Mouse (Mus musculus) neural tube, embryonic 14.5 days (tissue): ENCODE measurements around the gene Tspan11. TPM values are rescaled to one million over a fixed set of nuclear protein-coding genes. Genes with fewer than 3 reads are reported as not detected.

Experiments
- ATAC-seq: fragments of 200-750 bp; cut with Nextera tagmentation; 2 replicates; pipeline ENCODE4 v1.8.0; 2017; ENCODE audit warnings: low read depth, mild to moderate bottlenecking, moderate TSS enrichment, moderate library complexity
- H3K27ac ChIP-seq: fragments of 300-500 bp; sonication (generic); 2 replicates; pipeline ENCODE4 v1.5.1; 2014; ENCODE audit warnings: low read depth, mild to moderate bottlenecking, control low read depth, low read length, moderate library complexity, mixed read lengths
- H3K27me3 ChIP-seq: fragments of 300-500 bp; sonication (generic); 2 replicates; pipeline ENCODE4 v1.6.1; 2014; ENCODE audit warnings: low read length; ENCODE audit not compliant: control insufficient read depth, insufficient read depth
- H3K36me3 ChIP-seq: fragments of 300-500 bp; sonication (generic); 2 replicates; pipeline ENCODE4 v1.6.1; 2014; ENCODE audit warnings: low read length, mixed read lengths; ENCODE audit not compliant: control insufficient read depth, insufficient read depth
- H3K4me1 ChIP-seq: fragments of 300-500 bp; sonication (generic); 2 replicates; pipeline ENCODE4 v1.6.1; 2014; ENCODE audit warnings: low read length; ENCODE audit not compliant: control insufficient read depth, insufficient read depth
- H3K4me2 ChIP-seq: fragments of 300-500 bp; sonication (generic); 2 replicates; pipeline ENCODE4 v1.6.1; 2014; ENCODE audit warnings: mild to moderate bottlenecking, low read depth, low read length, control low read depth
- H3K4me3 ChIP-seq: fragments of 300-500 bp; sonication (generic); 2 replicates; pipeline ENCODE4 v1.5.1; 2014; ENCODE audit warnings: low read depth, low read length, control low read depth, mixed read lengths
- H3K9ac ChIP-seq: fragments of 300-500 bp; sonication (generic); replicated peaks from 2 replicates; pipeline ENCODE4 v1.6.1; 2014; ENCODE audit warnings: low read depth, mild to moderate bottlenecking, control low read depth, low read length, mixed read lengths
- H3K9me3 ChIP-seq: fragments of 300-500 bp; sonication (generic); 2 replicates; pipeline ENCODE4 v1.6.1; 2016; ENCODE audit warnings: low read length; ENCODE audit not compliant: control insufficient read depth
- WGBS: fragments of 180-500 bp; shearing (Covaris S2); extraction: QIAGEN DNeasy Blood & Tissue Kit; methylation state at CpG from one replicate; pipeline ENCODE4 v1.1.7; 2014; 5-methylcytosine and 5-hydroxymethylcytosine counted together
- polyA plus RNA-seq: library from polyadenylated mRNA; unstranded; fragments of >200 nt; fragmentation: Nextera tagmentation; extraction: Ambion mirVana; gene quantifications from 2 replicates; pipeline ENCODE4 v1.2.1, GENCODE M21; 2014

Gene Tspan11
- 3.2 and 4.0 TPM in 2 replicates for polyA plus RNA-seq

GRCm38 (mm10) chr6:127887511-127888421, at the start of gene Tspan11:
TSS of gene Tspan11 (plus strand) at chr6:127887589.
- H3K4me1 ChIP-seq, result peaks cover 20% of the 10 kb centered on the region

GRCm38 (mm10) chr6:127837910-127838309, 49.5 kb upstream of the Tspan11 start:
- ATAC-seq, result no peak
- H3K9ac ChIP-seq, result no peak overlapping the region
- H3K9me3 ChIP-seq, result no peaks in the 10 kb centered on the region
- no peak overlapping the region for H3K4me2 ChIP-seq
- WGBS, result 88% methylated on average over 4 of the region's 4 CpGs
- no peak overlapping the region for H3K4me3 ChIP-seq
- H3K27me3 ChIP-seq, result no peaks in the 10 kb centered on the region
- no peaks in the 10 kb centered on the region for H3K4me1 ChIP-seq
- no peak overlapping the region for H3K27ac ChIP-seq
- H3K36me3 ChIP-seq, result no peaks in the 10 kb centered on the region

More at GRCm38 (mm10) chr6:127887511-127888421, at the start of gene Tspan11:
- peak; percentile 81 for ATAC-seq
- under 1% methylated on average over 36 of the region's 36 CpGs for WGBS
- H3K27ac ChIP-seq, result peak within 1 kb of the TSS; percentile 82
- peak within 1 kb of the TSS; percentile 49 for H3K4me3 ChIP-seq
- no peaks in the 10 kb centered on the region for H3K27me3 ChIP-seq
- no peaks in the 10 kb centered on the region for H3K36me3 ChIP-seq
- no peaks in the 10 kb centered on the region for H3K9me3 ChIP-seq
- H3K9ac ChIP-seq, result peak within 1 kb of the TSS; percentile 76
- H3K4me2 ChIP-seq, result peak within 1 kb of the TSS; percentile 80

GRCm38 (mm10) chr6:127839538-127839937, 47.9 kb upstream of the Tspan11 start:
- Histone ChIP-seq H3K4me3 (no peak overlapping the region), H3K4me2 (no peak overlapping the region), H3K9ac (no peak overlapping the region), H3K27ac (no peak overlapping the region), H3K27me3 (no peaks in the 10 kb centered on the region), H3K36me3 (no peaks in the 10 kb centered on the region), H3K9me3 (no peaks in the 10 kb centered on the region), H3K4me1 (no peaks in the 10 kb centered on the region)
- 88% methylated on average over 2 of the region's 2 CpGs for WGBS
- no peak for ATAC-seq

- Histone ChIP-seq H3K27ac (no peak overlapping the region), H3K27me3 (no peaks in the 10 kb centered on the region), H3K4me2 (no peak overlapping the region), H3K36me3 (no peaks in the 10 kb centered on the region), H3K4me3 (no peak overlapping the region), H3K9me3 (no peaks in the 10 kb centered on the region), H3K4me1 (no peaks in the 10 kb centered on the region), H3K9ac (no peak overlapping the region)
- ATAC-seq, result no peak
- 75% methylated on average over 7 of the region's 7 CpGs for WGBS
Measured at GRCm38 (mm10) chr6:127840171-127840570, 47.2 kb upstream of the Tspan11 start.

- H3K9me3 ChIP-seq, result no peaks in the 10 kb centered on the region
- H3K9ac ChIP-seq, result no peak overlapping the region
- 75% methylated on average over 7 of the region's 7 CpGs for WGBS
- H3K4me3 ChIP-seq, result no peak overlapping the region
- H3K27ac ChIP-seq, result no peak overlapping the region
- no peak for ATAC-seq
- no peak overlapping the region for H3K4me2 ChIP-seq
- no peaks in the 10 kb centered on the region for H3K4me1 ChIP-seq
- H3K36me3 ChIP-seq, result no peaks in the 10 kb centered on the region
- no peaks in the 10 kb centered on the region for H3K27me3 ChIP-seq
Measured at GRCm38 (mm10) chr6:127841326-127841725, 46.1 kb upstream of the Tspan11 start.

GRCm38 (mm10) chr6:127846521-127846920, 40.9 kb upstream of the Tspan11 start:
- WGBS, result 83% methylated on average over 6 of the region's 6 CpGs

GRCm38 (mm10) chr6:127849496-127849895, 37.9 kb upstream of the Tspan11 start:
- Histone ChIP-seq H3K4me2 (no peak overlapping the region), H3K4me1 (no peaks in the 10 kb centered on the region), H3K4me3 (no peak overlapping the region), H3K9ac (no peak overlapping the region), H3K27me3 (no peaks in the 10 kb centered on the region), H3K27ac (no peak overlapping the region), H3K36me3 (no peaks in the 10 kb centered on the region), H3K9me3 (no peaks in the 10 kb centered on the region)
- ATAC-seq, result no peak
- WGBS, result 86% methylated on average over 6 of the region's 6 CpGs

More at GRCm38 (mm10) chr6:127846521-127846920, 40.9 kb upstream of the Tspan11 start:
- Histone ChIP-seq H3K27me3 (no peaks in the 10 kb centered on the region), H3K27ac (no peak overlapping the region), H3K4me2 (no peak overlapping the region), H3K9ac (no peak overlapping the region), H3K36me3 (no peaks in the 10 kb centered on the region), H3K4me3 (no peak overlapping the region), H3K9me3 (no peaks in the 10 kb centered on the region), H3K4me1 (no peaks in the 10 kb centered on the region)
- ATAC-seq, result no peak

- H3K4me2 ChIP-seq, result no peak overlapping the region
- no peak overlapping the region for H3K27ac ChIP-seq
- ATAC-seq, result no peak
- H3K27me3 ChIP-seq, result no peaks in the 10 kb centered on the region
- no peaks in the 10 kb centered on the region for H3K9me3 ChIP-seq
- no peaks in the 10 kb centered on the region for H3K36me3 ChIP-seq
- H3K9ac ChIP-seq, result no peak overlapping the region
- H3K4me3 ChIP-seq, result no peak overlapping the region
- 0 out of 2 replicates have a peak, but pooled peaks cover 6% of the 10 kb centered on the region for H3K4me1 ChIP-seq
- WGBS, result 92% methylated on average over 4 of the region's 4 CpGs
Measured at GRCm38 (mm10) chr6:127851611-127852010, 35.8 kb upstream of the Tspan11 start.

- H3K36me3 ChIP-seq, result no peaks in the 10 kb centered on the region
- ATAC-seq, result no peak
- H3K4me1 ChIP-seq, result 0 out of 2 replicates have a peak, but pooled peaks cover 6% of the 10 kb centered on the region
- H3K4me2 ChIP-seq, result no peak overlapping the region
- H3K27ac ChIP-seq, result no peak overlapping the region
- no peaks in the 10 kb centered on the region for H3K9me3 ChIP-seq
- no peak overlapping the region for H3K9ac ChIP-seq
- no peak overlapping the region for H3K4me3 ChIP-seq
- no peaks in the 10 kb centered on the region for H3K27me3 ChIP-seq
- WGBS, result 90% methylated on average over 7 of the region's 7 CpGs
Measured at GRCm38 (mm10) chr6:127853241-127853640, 34.1 kb upstream of the Tspan11 start.
